Mouse (Mus musculus) olfactory bulb, adult 2 months (tissue): Measurements from ENCODE around the gene Exoc4.

Source experiments
- CTCF ChIP-seq: fragments of 200-500 bp; IDR thresholded peaks from 2 replicates; pipeline ENCODE4 v1.5.1; 2012; ENCODE audit warnings: low read depth, mild to moderate bottlenecking, low read length, moderate library complexity; ENCODE audit not compliant: insufficient read depth
- POLR2A ChIP-seq: fragments of 200-500 bp; IDR thresholded peaks from 2 replicates; pipeline ENCODE4 v1.6.1; 2012; ENCODE audit warnings: mild to moderate bottlenecking, low read depth, low read length, moderate library complexity; ENCODE audit not compliant: insufficient read depth

GRCm38 (mm10) chr6:33913964-33914363, 665.1 kb downstream of the Exoc4 start:
- TF ChIP-seq POLR2A = no peak
- TF ChIP-seq CTCF = no peak
